Mouse (Mus musculus) hindbrain, postnatal 0 days (tissue): Measurements from ENCODE around the gene Cdh13. TPM values are rescaled to one million over a fixed set of nuclear protein-coding genes. Genes with fewer than 3 reads are reported as not detected.

Experiments used
- ATAC-seq: fragments of 200-750 bp; cut with Nextera tagmentation; 2 replicates; pipeline ENCODE4 v1.8.0; 2017; ENCODE audit warnings: mild to moderate bottlenecking, moderate TSS enrichment, moderate library complexity
- DNase-seq: peaks from one replicate; pipeline ENCODE4 v3.0.0-alpha.2; 2015; ENCODE audit warnings: low spot score
- H3K27ac ChIP-seq: fragments of 300-500 bp; sonication (generic); 2 replicates; pipeline ENCODE4 v1.5.1; 2014; ENCODE audit warnings: mild to moderate bottlenecking
- H3K27me3 ChIP-seq: fragments of 300-500 bp; sonication (generic); 2 replicates; pipeline ENCODE4 v1.6.1; 2014; ENCODE audit warnings: low read length, mixed read lengths; ENCODE audit not compliant: insufficient read depth
- H3K36me3 ChIP-seq: fragments of 300-500 bp; sonication (generic); 2 replicates; pipeline ENCODE4 v1.6.1; 2014; ENCODE audit warnings: low read length, mixed read lengths; ENCODE audit not compliant: insufficient read depth
- H3K4me1 ChIP-seq: fragments of 300-500 bp; sonication (generic); 2 replicates; pipeline ENCODE4 v1.6.1; 2014; ENCODE audit warnings: antibody characterized with exemption, low read length, mixed read lengths; ENCODE audit not compliant: insufficient read depth
- H3K4me2 ChIP-seq: fragments of 300-500 bp; sonication (generic); 2 replicates; pipeline ENCODE4 v1.6.1; 2014; ENCODE audit warnings: low read depth, mild to moderate bottlenecking, low read length, moderate library complexity, mixed read lengths
- H3K4me3 ChIP-seq: fragments of 300-500 bp; sonication (generic); 2 replicates; pipeline ENCODE4 v1.5.1; 2014; ENCODE audit warnings: low read length
- H3K9ac ChIP-seq: fragments of 300-500 bp; sonication (generic); replicated peaks from 2 replicates; pipeline ENCODE4 v1.6.1; 2014; ENCODE audit warnings: mild to moderate bottlenecking, low read length, moderate library complexity, mixed read lengths
- H3K9me3 ChIP-seq: fragments of 300-500 bp; sonication (generic); 2 replicates; pipeline ENCODE4 v1.6.1; 2016; ENCODE audit warnings: low read length, mixed read lengths
- CTCF ChIP-seq: IDR thresholded peaks from 2 replicates; pipeline ENCODE4 v1.5.1; 2016; ENCODE audit warnings: antibody characterized with exemption, control low read depth, low read depth
- WGBS: fragments of 180-500 bp; shearing (Covaris S2); extraction: QIAGEN DNeasy Blood & Tissue Kit; methylation state at CpG from one replicate; pipeline ENCODE4 v1.1.7; 2014; 5-methylcytosine and 5-hydroxymethylcytosine counted together
- polyA plus RNA-seq: library from polyadenylated mRNA; unstranded; fragments of >200 nt; fragmentation: Nextera tagmentation; extraction: Ambion mirVana; gene quantifications from 2 replicates; pipeline ENCODE4 v1.2.1, GENCODE M21; 2015
- total RNA-seq: library from RNA; depleted of rRNA; stranded (reverse); fragments of >200 nt; gene quantifications from 2 replicates; pipeline ENCODE4 v1.2.3, GENCODE M21; 2014

Cdh13 gene
- total and polyA plus RNA-seq, 2 experiments from 2014 or later, result 137 to 141 TPM

GRCm38 (mm10) chr8:118676233-118676632 is 392.7 kb downstream of the Cdh13 start:
- no peaks in the 10 kb centered on the region for H3K4me1 ChIP-seq
- DNase-seq (peak; percentile 3), ATAC-seq (no peak)
- H3K27me3 ChIP-seq, result no peaks in the 10 kb centered on the region
- no peak for TF ChIP-seq CTCF
- no peak overlapping the region for H3K9ac ChIP-seq
- H3K9me3 ChIP-seq, result no peaks in the 10 kb centered on the region
- no peak overlapping the region for H3K27ac ChIP-seq
- H3K4me3 ChIP-seq, result no peak overlapping the region
- H3K4me2 ChIP-seq, result no peak overlapping the region
- WGBS, result 87% methylated on average over 6 of the region's 6 CpGs
- H3K36me3 ChIP-seq, result no peaks in the 10 kb centered on the region

DNA sequence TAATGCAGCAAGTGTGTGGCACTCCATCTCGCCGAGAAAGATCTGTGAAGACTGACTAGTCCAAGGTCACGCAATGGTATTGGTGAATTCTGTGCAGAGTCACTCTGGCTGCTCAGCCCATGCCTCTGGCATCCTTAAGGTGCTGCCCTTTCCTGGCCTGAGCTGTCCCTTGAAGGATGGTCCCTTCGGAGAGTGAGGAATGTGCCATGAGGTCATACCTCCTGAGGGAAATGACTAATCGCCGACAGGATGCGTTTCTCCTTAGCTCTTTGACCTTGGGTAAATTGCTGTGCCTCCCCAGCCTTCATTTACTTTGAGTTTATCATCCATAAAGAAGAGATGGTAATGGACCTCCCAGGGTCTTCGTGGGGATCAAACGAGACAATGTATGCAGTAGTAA is 395.8 kb downstream of the Cdh13 start:
- WGBS, result 87% methylated on average over 9 of the region's 9 CpGs
- Histone ChIP-seq H3K4me1 (no peaks in the 10 kb centered on the region), H3K27ac (no peak overlapping the region), H3K4me2 (no peak overlapping the region), H3K4me3 (no peak overlapping the region), H3K36me3 (no peaks in the 10 kb centered on the region), H3K27me3 (no peaks in the 10 kb centered on the region), H3K9ac (no peak overlapping the region), H3K9me3 (no peaks in the 10 kb centered on the region)
- no peak for TF ChIP-seq CTCF
- DNase-seq (no peak), ATAC-seq (no peak)

- no peak overlapping the region for H3K4me3 ChIP-seq
- 43% methylated on average over 3 of the region's 3 CpGs for WGBS
- H3K9ac ChIP-seq, result no peak overlapping the region
- H3K27me3 ChIP-seq, result no peaks in the 10 kb centered on the region
- ATAC-seq, result no peak
- no peaks in the 10 kb centered on the region for H3K9me3 ChIP-seq
- H3K36me3 ChIP-seq, result no peaks in the 10 kb centered on the region
- H3K4me2 ChIP-seq, result no peak overlapping the region
- no peak overlapping the region for H3K27ac ChIP-seq
- no peak for TF ChIP-seq CTCF
- DNase-seq, result peak; percentile 9
- H3K4me1 ChIP-seq, result no peaks in the 10 kb centered on the region
Measured at GRCm38 (mm10) chr8:118683386-118683785, 399.9 kb downstream of the Cdh13 start.

- H3K4me2 ChIP-seq, result no peak overlapping the region
- H3K27ac ChIP-seq, result no peak overlapping the region
- peak; percentile 36; the same call in 1 of the 2 replicates for TF ChIP-seq CTCF
- H3K9ac ChIP-seq, result no peak overlapping the region
- ATAC-seq (no peak), DNase-seq (no peak)
- whole genome bisulfite sequencing, result 83% methylated on average over 1 of the region's 1 CpGs
- H3K4me3 ChIP-seq, result no peak overlapping the region
- H3K27me3 ChIP-seq, result no peaks in the 10 kb centered on the region
- H3K9me3 ChIP-seq, result no peaks in the 10 kb centered on the region
- H3K36me3 ChIP-seq, result no peaks in the 10 kb centered on the region
- H3K4me1 ChIP-seq, result no peaks in the 10 kb centered on the region
Measured at GRCm38 (mm10) chr8:118685863-118686262, 402.3 kb downstream of the Cdh13 start.

DNA sequence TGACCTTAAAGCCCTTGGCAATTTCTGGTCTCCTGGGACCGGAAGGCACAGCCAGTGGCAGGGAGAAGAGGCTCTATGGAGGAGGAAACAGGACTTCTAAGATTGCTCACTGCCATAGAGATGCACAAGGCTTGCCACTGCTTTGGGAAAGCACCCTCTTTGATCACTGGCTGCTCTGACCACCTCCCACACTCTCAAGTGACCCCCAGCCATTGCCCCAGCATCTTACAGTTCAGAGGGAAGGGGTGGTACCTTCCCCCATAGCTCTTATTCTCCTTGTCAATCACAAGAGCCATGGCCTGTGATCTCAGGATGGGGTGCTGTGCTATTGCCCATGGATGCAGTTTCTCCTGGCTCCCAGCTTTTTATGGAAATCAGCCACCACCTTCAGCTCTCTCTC is 406.3 kb downstream of the Cdh13 start:
- Histone ChIP-seq H3K9ac (no peak overlapping the region), H3K27me3 (no peaks in the 10 kb centered on the region), H3K4me2 (no peak overlapping the region), H3K4me3 (no peak overlapping the region), H3K36me3 (no peaks in the 10 kb centered on the region), H3K4me1 (no peaks in the 10 kb centered on the region), H3K27ac (no peak overlapping the region), H3K9me3 (no peaks in the 10 kb centered on the region)
- TF ChIP-seq CTCF, result no peak
- no peak for ATAC-seq
- no peak for DNase-seq
- 76% methylated on average over 1 of the region's 1 CpGs for WGBS

GRCm38 (mm10) chr8:118701312-118701880 is 417.9 kb downstream of the Cdh13 start:
- H3K9me3 ChIP-seq, result no peaks in the 10 kb centered on the region
- ATAC-seq, result no peak

GRCm38 (mm10) chr8:118709366-118709765 is 425.8 kb downstream of the Cdh13 start:
- Histone ChIP-seq H3K27ac (no peak overlapping the region), H3K9me3 (no peaks in the 10 kb centered on the region), H3K27me3 (no peaks in the 10 kb centered on the region), H3K4me1 (no peaks in the 10 kb centered on the region), H3K36me3 (no peaks in the 10 kb centered on the region), H3K4me2 (no peak overlapping the region), H3K4me3 (no peak overlapping the region), H3K9ac (no peak overlapping the region)
- WGBS, result 85% methylated on average over 3 of the region's 3 CpGs
- DNase-seq (no peak), ATAC-seq (no peak)
- no peak for TF ChIP-seq CTCF

More at GRCm38 (mm10) chr8:118701312-118701880, 417.9 kb downstream of the Cdh13 start:
- Histone ChIP-seq H3K4me2 (no peak overlapping the region), H3K4me3 (no peak overlapping the region), H3K27ac (no peak overlapping the region), H3K4me1 (no peaks in the 10 kb centered on the region), H3K27me3 (no peaks in the 10 kb centered on the region), H3K36me3 (no peaks in the 10 kb centered on the region), H3K9ac (no peak overlapping the region)
- DNase-seq, result no peak
- TF ChIP-seq CTCF, result no peak
- WGBS, result 88% methylated on average over 22 of the region's 22 CpGs
